Mouse (Mus musculus): ENCODE data around the gene Ipo13. TPM values are rescaled to one million over a fixed set of nuclear protein-coding genes. Genes with fewer than 3 reads are reported as not detected.

Gene Ipo13
- total RNA-seq (2021): 100 to 1,000 TPM; 146 to 154 TPM
- long read RNA-seq, experiment 1, transcript Ipo13-201 (20 exons, 3,595 nt): major isoform, 143 of 175 reads
- long read RNA-seq, experiment 1, partial matches to known transcripts: 9 of 175 reads
- long read RNA-seq, experiment 1, other reads (novel, unspliced or antisense): 23 of 175 reads
- long read RNA-seq, experiment 2, transcript Ipo13-201 (20 exons, 3,595 nt): major isoform, 137 of 212 reads
- long read RNA-seq, experiment 2, partial matches to known transcripts: 39 of 212 reads
- long read RNA-seq, experiment 2, other reads (novel, unspliced or antisense): 36 of 212 reads

GRCm38 (mm10) chr4:117914591-117915442, at the start of gene Ipo13:
Ipo13 (minus strand) TSS chr4:117914999.
- DNase-seq: peak; percentile 90

DNA sequence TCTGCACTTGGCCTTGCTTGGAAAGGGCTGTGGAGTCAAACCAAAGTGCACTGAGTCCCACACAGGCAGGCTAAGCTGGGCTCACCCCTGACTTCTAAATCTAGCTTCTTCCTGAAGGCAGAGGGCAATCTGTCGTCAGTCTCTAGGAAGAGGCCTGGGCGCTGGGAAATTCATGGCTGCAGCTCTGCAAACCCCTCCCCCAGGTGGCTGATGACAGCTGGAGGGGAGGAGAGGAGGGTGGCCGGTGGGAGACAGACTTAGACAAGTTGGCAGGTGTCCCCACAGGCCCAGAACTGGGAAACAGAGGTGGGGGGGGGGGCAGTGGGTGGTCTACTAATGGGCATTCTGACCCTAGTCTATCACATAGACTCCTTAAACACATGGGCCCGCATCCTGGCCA, 42.7 kb upstream of the Ipo13 start:
- DNase-seq: no peak

GRCm38 (mm10) chr4:117947493-117947892, 32.7 kb upstream of the Ipo13 start:
- DNase-seq: no peak

- peak; percentile 19 for DNase-seq
Observed at GRCm38 (mm10) chr4:117946639-117947305, 32.0 kb upstream of the Ipo13 start.

- no peak for DNase-seq
Observed at GRCm38 (mm10) chr4:117943317-117943716, 28.5 kb upstream of the Ipo13 start.

- DNase-seq: no peak
Observed at GRCm38 (mm10) chr4:117936964-117937363, 22.2 kb upstream of the Ipo13 start.

DNA sequence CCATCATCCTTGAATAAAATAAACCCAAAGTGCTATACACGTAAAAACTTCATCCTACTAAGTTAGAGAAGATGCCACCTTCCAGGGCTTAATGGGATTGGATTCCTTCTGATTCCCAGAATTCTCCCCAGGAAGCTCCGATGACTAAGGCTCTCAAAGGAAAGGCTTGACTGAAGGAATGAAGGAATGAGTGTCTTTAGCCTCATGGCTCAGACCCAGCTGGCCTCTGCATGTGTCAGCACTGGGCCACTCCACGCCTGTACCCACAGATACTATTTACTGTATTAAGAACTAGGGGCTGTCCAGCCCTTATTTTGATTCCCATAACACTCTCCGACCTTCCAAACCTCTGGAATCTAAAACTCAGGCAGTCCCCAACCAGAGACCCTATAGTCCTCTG, 19.3 kb upstream of the Ipo13 start:
- DNase-seq: no peak

DNA sequence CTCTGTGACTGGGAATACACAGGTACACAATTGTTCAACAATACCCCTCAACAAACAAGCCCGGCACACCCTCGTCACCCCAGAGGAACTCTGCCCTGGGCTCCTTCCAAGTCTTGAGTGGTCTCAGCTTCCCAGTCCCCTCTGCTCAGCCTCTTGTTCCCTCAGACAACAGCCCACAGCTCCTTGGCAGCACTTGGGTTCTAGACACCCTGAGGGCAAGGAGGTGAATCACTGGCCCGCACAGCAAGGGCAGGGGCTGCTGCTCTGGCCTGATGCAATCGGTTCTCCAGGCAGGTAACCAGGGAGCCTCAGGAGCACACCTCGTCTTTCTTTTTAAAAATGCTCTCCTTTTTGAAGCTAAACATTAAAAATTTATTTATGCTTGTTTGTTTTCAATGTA, 18.4 kb upstream of the Ipo13 start:
- no peak for DNase-seq

DNA sequence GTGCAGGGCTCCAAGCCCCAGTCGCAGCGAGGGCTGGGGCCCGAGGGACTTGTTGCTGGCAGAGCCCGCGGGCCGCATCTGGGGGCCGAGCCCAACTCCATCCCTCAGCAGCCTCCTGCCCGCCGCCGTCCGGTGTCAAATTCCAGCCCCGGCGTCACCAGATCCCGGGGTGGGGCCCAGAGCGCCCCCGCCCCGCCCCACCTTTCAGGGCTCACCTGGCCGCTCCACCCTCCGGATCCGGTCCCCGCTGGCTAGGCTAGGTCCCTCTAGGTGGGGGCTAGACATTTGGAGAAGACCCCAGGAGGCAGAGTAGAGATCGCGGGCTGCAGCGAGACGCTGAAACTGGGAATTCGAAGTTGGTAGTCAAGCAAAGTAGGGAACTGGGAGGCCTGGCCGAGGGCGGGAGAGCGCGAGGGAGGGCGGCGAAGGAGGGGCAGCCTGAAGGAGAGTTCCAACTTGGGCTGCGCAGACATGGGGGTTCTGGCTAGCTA, 14.6 kb upstream of the Ipo13 start, which contains the start of gene Artn:
Artn (minus strand) TSS at position 373 of the 491 bp plus-strand sequence.
- peak; percentile 49 for DNase-seq

- DNase-seq: peak; percentile 45
Observed at GRCm38 (mm10) chr4:117928699-117929241, 14.0 kb upstream of the Ipo13 start.

GRCm38 (mm10) chr4:117928234-117928633, 13.4 kb upstream of the Ipo13 start:
- DNase-seq: peak; percentile 37

GRCm38 (mm10) chr4:117926545-117927482, 12.0 kb upstream of the Ipo13 start:
- DNase-seq: peak; percentile 49

DNA sequence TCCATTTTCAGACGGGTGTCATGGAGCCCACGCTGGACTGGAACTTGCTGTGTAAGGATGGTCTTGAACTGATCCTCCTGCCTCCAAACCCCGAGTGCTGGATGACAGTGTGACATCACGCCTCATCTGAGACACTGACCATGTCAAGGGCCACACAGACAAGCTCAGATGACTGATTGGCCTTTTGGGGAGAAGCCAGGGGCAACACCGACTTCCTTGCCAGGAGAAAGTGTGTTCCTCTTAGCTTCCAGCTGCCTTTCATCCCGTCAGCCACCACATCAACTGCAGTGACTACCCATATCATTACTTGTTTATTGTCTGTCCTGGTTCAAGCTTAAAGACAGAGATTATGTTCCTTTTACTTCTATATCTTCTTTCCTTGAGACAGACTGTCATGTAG, 10.1 kb upstream of the Ipo13 start:
- no peak for DNase-seq

GRCm38 (mm10) chr4:117923450-117923849, 8.7 kb upstream of the Ipo13 start:
- DNase-seq: no peak

DNA sequence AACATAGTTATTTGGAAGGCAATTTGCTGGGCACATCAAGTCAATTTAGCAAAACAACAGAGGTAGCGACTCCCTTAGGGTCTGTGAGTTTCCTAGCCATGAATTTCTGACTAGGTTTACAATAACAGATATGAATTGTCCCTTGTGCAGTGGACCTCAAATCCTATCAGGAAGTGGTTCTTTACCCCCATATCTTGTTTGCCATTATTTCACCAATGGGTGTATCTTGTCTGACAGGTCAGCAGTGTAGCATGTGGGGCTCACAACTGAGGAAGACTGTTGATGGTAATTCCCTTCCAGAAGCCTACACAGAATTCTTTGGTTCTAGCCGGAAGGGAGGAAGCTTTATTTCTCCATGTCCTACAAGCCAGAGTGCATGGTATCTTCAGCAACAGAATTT, 6.6 kb upstream of the Ipo13 start:
- no peak for DNase-seq

GRCm38 (mm10) chr4:117918762-117919161, 4.0 kb upstream of the Ipo13 start:
- no peak for DNase-seq

DNA sequence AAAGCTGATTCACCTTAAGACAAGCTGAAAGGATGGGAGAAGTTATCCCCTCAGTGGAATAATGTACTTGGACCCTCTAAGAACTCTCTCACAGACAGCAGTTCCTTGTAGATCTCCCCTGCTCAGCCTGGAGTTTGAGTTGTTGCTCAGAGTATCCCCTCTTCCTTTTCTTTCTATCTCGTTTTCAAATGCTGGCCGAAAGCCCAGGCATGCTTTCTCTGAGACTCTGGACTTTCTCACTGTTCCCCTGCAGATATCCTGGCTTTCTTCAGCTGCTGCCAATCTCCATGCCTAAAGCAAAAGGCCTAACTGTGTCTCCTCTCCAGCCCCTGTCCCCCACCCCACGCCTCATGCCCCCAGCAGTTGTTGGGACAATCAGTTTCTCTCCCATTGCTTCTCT, 3.5 kb upstream of the Ipo13 start:
- no peak for DNase-seq

- DNase-seq: no peak
Observed at GRCm38 (mm10) chr4:117917847-117918246, 3.0 kb upstream of the Ipo13 start.

DNA sequence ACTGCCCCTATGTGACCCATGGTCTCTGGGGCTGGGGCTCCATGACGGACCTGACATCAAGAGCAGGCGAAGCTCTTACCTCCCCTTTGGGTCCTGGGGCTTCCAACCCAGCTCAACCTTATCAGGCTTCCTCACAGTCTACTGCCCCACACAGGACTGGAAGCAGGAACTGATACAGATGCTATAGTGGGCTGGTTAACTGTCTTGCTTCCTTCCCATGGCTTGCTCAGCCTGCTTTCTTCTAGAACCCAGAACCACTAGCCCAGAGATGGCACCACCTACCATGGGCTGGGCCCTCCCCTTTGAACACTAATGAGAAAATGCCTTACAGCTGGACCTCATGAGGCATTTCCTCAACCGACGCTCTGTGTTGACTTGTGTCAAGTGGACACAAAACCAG, 2.6 kb upstream of the Ipo13 start:
- no peak for DNase-seq

- DNase-seq: no peak
Observed at GRCm38 (mm10) chr4:117916386-117916785, 1.6 kb upstream of the Ipo13 start.

DNA sequence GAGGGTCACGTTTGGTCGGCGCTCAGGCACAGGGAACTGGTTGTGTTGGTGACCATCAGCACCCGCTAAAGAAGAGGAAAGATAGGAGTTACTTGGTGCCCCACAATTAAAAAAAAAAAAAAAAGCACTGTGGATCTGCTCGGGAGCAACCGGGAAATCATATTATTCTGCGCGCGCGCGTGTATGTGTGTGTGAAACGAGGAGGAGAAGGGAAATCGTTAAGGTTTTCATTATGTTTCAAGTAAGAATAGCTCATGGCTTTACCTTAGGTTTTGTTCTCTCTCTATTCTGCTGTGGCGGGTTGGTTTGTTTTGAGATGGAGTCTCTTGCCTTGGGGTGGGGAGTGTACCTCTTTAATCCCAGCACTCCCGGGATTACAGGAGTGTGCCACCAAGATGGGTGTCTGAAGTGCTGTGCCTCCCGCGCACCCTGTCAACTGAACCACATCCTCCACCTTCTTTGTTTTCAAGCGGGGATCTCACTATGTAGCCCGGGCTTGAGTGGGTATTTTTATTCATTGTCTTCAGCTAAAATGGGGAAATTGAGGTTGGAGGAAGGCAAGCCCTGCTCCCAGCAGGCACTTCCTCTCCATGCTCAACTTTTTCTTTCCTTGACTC, 798 bp upstream of the Ipo13 start:
- DNase-seq: no peak
